Mouse (Mus musculus): ENCODE measurements around the gene Gm33543. TPM values are rescaled to one million over a fixed set of nuclear protein-coding genes. Genes with fewer than 3 reads are reported as not detected.

Gm33543 gene
- polyA plus RNA-seq, 1 experiment from 2014 or later = not detected

DNA sequence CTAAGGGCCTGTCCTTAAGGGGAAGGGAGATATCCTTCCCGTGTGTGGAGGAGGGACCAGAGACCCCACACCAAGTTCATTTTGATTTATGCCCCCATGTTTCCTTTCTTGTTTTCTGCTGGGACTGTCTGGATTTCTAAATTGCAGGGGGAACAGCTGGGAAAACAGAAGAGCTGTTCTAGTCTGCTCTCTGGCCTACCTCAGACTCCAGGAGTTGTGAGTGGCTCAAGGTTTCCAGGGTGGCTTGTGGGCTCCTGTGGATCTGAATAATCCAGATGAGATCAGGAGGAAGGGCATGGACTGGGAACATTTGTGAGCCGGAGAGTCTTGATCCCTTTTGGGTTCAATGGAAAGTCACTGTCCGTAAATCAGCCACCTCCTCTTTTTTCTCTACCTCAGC is 17.1 kb downstream of the Gm33543 start:
- 51% methylated on average over 3 of the region's 3 CpGs for WGBS
- no peak overlapping the region for H3K4me2 ChIP-seq (replicated peaks; ENCODE audit: low read depth)
- H3K9ac ChIP-seq (ENCODE audit: low read depth, low read length) = no peak overlapping the region
- H3K36me3 ChIP-seq (ENCODE audit: control insufficient read depth, insufficient read depth) = no peaks in the 10 kb centered on the region
- H3K4me1 ChIP-seq (replicated peaks; ENCODE audit: control insufficient read depth, insufficient read depth, low read length) = no peaks in the 10 kb centered on the region
- ATAC-seq = no peak
- no peak for TF ChIP-seq CTCF (IDR thresholded peaks at IDR 0.05; ENCODE audit: low read depth)
- no peaks in the 10 kb centered on the region for H3K27me3 ChIP-seq (replicated peaks; ENCODE audit: control insufficient read depth, insufficient read depth, low read length)
- no peak overlapping the region for H3K27ac ChIP-seq (ENCODE audit: low read depth, low read length)
- no peak overlapping the region for H3K4me3 ChIP-seq (ENCODE audit: low read depth, low read length)
- no peaks in the 10 kb centered on the region for H3K9me3 ChIP-seq (ENCODE audit: control insufficient read depth)

DNA sequence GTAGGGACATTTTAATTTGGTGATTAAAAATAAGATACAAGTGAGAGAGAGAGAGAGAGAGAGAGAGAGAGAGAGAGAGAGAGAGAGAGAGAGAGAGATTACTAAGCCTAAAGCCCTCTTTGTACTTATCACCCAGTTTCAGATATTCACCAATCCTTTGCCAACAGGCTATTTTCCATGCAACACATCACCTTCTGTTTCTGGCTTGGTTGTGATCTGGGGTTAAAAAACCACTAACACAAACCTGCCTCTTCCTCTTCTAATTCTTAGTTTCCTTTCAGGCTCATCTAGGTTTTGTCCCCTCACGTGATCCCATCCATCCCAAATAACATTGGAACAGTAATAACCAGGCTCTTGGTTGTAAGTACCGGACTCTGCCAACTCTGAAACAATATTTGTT is 24.2 kb downstream of the Gm33543 start:
- Histone ChIP-seq H3K27ac (ENCODE audit: low read depth, low read length) (no peak overlapping the region), H3K4me3 (ENCODE audit: low read depth, low read length) (no peak overlapping the region), H3K27me3 (replicated peaks; ENCODE audit: control insufficient read depth, insufficient read depth, low read length) (no peaks in the 10 kb centered on the region), H3K4me1 (replicated peaks; ENCODE audit: control insufficient read depth, insufficient read depth, low read length) (no peaks in the 10 kb centered on the region), H3K4me2 (replicated peaks; ENCODE audit: low read depth) (no peak overlapping the region), H3K9me3 (ENCODE audit: control insufficient read depth) (no peaks in the 10 kb centered on the region), H3K36me3 (ENCODE audit: control insufficient read depth, insufficient read depth) (no peaks in the 10 kb centered on the region), H3K9ac (ENCODE audit: low read depth, low read length) (no peak overlapping the region)
- WGBS = 97% methylated on average over 2 of the region's 2 CpGs
- no peak for ATAC-seq
- TF ChIP-seq CTCF (IDR thresholded peaks at IDR 0.05; ENCODE audit: low read depth) = no peak

DNA sequence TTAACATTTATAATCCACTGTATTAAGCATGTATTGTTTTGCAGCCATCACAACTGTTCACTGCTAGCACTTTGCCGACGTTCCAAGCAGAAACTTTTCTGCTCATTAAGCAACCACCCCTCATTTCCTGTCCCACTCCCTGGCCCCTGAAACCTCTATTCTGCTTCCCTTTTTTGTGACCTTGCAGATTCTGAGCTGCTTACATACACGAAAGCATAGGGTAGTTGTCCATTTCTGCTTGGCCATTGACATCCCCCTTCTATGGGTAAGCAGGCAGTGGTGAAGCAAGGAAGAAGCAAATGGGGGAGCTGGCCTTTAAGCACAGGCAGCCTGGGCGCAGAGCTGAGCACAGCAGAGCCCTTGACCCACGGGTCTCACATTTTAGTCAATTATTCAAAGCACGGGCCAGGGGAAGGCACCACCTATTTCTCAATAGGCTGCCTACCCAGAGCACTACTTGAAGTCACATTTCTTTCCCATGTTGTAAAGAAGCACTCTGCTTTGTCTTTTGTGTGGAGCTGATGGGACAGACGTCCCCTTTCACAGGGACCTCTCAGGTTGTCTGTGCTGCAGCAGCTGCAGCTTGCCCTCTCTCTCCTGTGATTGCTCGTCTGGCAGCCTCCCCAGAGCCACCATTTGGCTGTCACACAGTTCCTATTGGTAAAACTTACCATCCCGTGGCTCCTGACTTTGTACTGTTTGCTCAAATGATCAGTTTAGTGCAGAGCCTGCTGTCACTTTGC is 25.1 kb downstream of the Gm33543 start:
- Histone ChIP-seq H3K4me1 (replicated peaks; ENCODE audit: control insufficient read depth, insufficient read depth, low read length) (no peaks in the 10 kb centered on the region), H3K27me3 (replicated peaks; ENCODE audit: control insufficient read depth, insufficient read depth, low read length) (no peaks in the 10 kb centered on the region), H3K4me3 (ENCODE audit: low read depth, low read length) (no peak overlapping the region), H3K9me3 (ENCODE audit: control insufficient read depth) (no peaks in the 10 kb centered on the region), H3K4me2 (replicated peaks; ENCODE audit: low read depth) (no peak overlapping the region), H3K36me3 (ENCODE audit: control insufficient read depth, insufficient read depth) (no peaks in the 10 kb centered on the region), H3K9ac (ENCODE audit: low read depth, low read length) (no peak overlapping the region), H3K27ac (ENCODE audit: low read depth, low read length) (no peak overlapping the region)
- 40% methylated on average over 9 of the region's 9 CpGs for WGBS
- TF ChIP-seq CTCF (IDR thresholded peaks at IDR 0.05; ENCODE audit: low read depth) = no peak
- ATAC-seq = no peak

DNA sequence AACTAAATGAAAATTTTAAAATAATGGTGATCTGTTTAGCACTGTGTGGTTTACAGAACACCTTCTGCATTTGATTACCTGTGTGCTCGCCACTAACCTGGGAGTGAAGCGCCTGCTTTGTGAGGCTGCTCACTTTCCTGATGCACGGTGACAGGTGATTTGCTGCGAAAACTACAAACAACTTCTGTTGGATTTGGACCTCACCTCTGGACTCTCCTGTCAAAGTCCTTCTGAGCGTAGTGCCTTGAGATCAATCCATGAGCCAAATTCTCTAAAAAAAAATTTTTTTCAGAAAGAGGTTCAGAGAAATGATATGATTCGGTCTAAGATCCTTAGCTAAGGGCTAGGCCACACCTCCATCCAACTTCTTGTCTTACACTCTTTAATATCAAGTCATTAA is 28.4 kb downstream of the Gm33543 start:
- Histone ChIP-seq H3K4me1 (replicated peaks; ENCODE audit: control insufficient read depth, insufficient read depth, low read length) (no peaks in the 10 kb centered on the region), H3K4me3 (ENCODE audit: low read depth, low read length) (no peak overlapping the region), H3K9me3 (ENCODE audit: control insufficient read depth) (no peaks in the 10 kb centered on the region), H3K9ac (ENCODE audit: low read depth, low read length) (no peak overlapping the region), H3K36me3 (ENCODE audit: control insufficient read depth, insufficient read depth) (no peaks in the 10 kb centered on the region), H3K4me2 (replicated peaks; ENCODE audit: low read depth) (no peak overlapping the region), H3K27ac (ENCODE audit: low read depth, low read length) (no peak overlapping the region), H3K27me3 (replicated peaks; ENCODE audit: control insufficient read depth, insufficient read depth, low read length) (no peaks in the 10 kb centered on the region)
- TF ChIP-seq CTCF (IDR thresholded peaks at IDR 0.05; ENCODE audit: low read depth) = no peak
- WGBS = 87% methylated on average over 6 of the region's 6 CpGs
- no peak for ATAC-seq

DNA sequence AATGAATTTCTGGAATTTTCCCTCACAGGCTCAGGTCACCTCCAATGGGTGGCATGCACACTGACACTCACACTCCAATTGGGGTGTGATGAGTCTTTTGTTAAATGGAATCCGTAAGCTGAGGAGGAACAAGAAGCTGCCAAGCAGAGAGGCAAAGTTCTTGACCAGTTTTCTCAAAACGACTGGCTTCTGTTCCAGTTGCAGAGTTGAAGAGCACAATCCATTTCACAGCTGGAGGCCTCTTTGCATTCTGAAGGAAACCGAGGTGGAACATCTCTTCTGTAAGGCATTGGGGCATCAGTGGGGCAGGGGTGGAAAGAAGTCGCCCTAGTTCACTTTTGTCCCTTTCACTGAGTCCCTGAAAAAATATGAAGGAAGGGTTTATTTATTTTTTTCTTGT is 30.9 kb downstream of the Gm33543 start:
- TF ChIP-seq CTCF (IDR thresholded peaks at IDR 0.05; ENCODE audit: low read depth) = no peak
- H3K4me2 ChIP-seq (replicated peaks; ENCODE audit: low read depth) = no peak overlapping the region
- no peak overlapping the region for H3K27ac ChIP-seq (ENCODE audit: low read depth, low read length)
- no peaks in the 10 kb centered on the region for H3K36me3 ChIP-seq (ENCODE audit: control insufficient read depth, insufficient read depth)
- ATAC-seq = no peak
- H3K9ac ChIP-seq (ENCODE audit: low read depth, low read length) = no peak overlapping the region
- no peaks in the 10 kb centered on the region for H3K9me3 ChIP-seq (ENCODE audit: control insufficient read depth)
- H3K4me3 ChIP-seq (ENCODE audit: low read depth, low read length) = no peak overlapping the region
- no peaks in the 10 kb centered on the region for H3K27me3 ChIP-seq (replicated peaks; ENCODE audit: control insufficient read depth, insufficient read depth, low read length)
- 72% methylated on average over 4 of the region's 4 CpGs for WGBS
- H3K4me1 ChIP-seq (replicated peaks; ENCODE audit: control insufficient read depth, insufficient read depth, low read length) = no peaks in the 10 kb centered on the region

DNA sequence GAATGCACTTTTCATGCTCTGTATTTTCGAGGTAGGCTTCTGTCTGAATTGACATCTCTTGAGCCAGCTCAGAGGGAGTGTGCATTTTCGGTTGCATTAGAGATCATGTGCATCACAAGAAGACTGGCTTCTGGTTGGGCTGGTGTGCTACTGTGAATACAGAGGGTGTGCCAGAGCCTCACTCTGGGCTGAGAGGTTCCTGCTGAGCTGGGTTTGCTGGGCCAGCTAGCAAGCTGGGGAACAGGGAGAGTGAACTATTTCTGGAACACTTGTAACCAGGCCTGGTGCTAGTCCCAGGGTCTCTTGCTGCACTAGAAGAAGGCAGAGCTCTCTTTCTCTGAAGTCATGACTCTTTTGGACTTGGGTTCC is 41.3 kb downstream of the Gm33543 start:
- H3K36me3 ChIP-seq (ENCODE audit: control insufficient read depth, insufficient read depth) = no peaks in the 10 kb centered on the region
- H3K9ac ChIP-seq (ENCODE audit: low read depth, low read length) = no peak overlapping the region
- no peak overlapping the region for H3K4me2 ChIP-seq (replicated peaks; ENCODE audit: low read depth)
- no peaks in the 10 kb centered on the region for H3K27me3 ChIP-seq (replicated peaks; ENCODE audit: control insufficient read depth, insufficient read depth, low read length)
- no peak for TF ChIP-seq CTCF (IDR thresholded peaks at IDR 0.05; ENCODE audit: low read depth)
- H3K4me3 ChIP-seq (ENCODE audit: low read depth, low read length) = no peak overlapping the region
- H3K27ac ChIP-seq (ENCODE audit: low read depth, low read length) = no peak overlapping the region
- H3K9me3 ChIP-seq (ENCODE audit: control insufficient read depth) = no peaks in the 10 kb centered on the region
- no peak for ATAC-seq
- WGBS = 64% methylated on average over 2 of the region's 2 CpGs
- no peaks in the 10 kb centered on the region for H3K4me1 ChIP-seq (replicated peaks; ENCODE audit: control insufficient read depth, insufficient read depth, low read length)
